Mouse (Mus musculus) central nervous system, embryonic 14 days (tissue): ENCODE results near the gene Zfp973. TPM values are rescaled to one million over a fixed set of nuclear protein-coding genes. Genes with fewer than 3 reads are reported as not detected.

Experiments used
- polyA plus RNA-seq: library from polyadenylated mRNA; depleted of rRNA; stranded (reverse); fragments of >200 nt; gene quantifications from 2 replicates; pipeline ENCODE4 v1.2.3, GENCODE M21; 2012; rRNA removed

The Zfp973 gene
- polyA plus RNA-seq, result 8.7 TPM in 2 replicates

GRCm38 (mm10) chr2:176670222-176670621, at the start of gene Zfp973:
Gene Zfp973 (plus strand): TSS chr2:176670522.

GRCm38 (mm10) chr2:176636244-176636643, 34.1 kb upstream of the Zfp973 start, which contains the start of gene Gm14308:
Gene Gm14308 (minus strand): TSS chr2:176636344.

GRCm38 (mm10) chr2:176708051-176708450, 37.7 kb downstream of the Zfp973 start, which contains the start of gene Gm14305:
Gene Gm14305 (plus strand): TSS chr2:176708328.

Other genes starting within 250 kb of the Zfp973 start
- gene Gm14435, start 246.9 kb upstream of the Zfp973 start, polyA plus RNA-seq, result 1.5 and 2.1 TPM in 2 replicates
- 15.8 and 16.7 TPM in 2 replicates for gene Gm14434, start 183.7 kb upstream of the Zfp973 start, polyA plus RNA-seq
- gene Zfp967, start 149.5 kb upstream of the Zfp973 start, polyA plus RNA-seq, result not detected in 2 replicates
- gene Gm14308, start 34.2 kb upstream of the Zfp973 start, polyA plus RNA-seq, result 8.0 and 8.3 TPM in 2 replicates
- gene Gm14305, start 37.8 kb downstream of the Zfp973 start, polyA plus RNA-seq, result 23.8 and 24.1 TPM in 2 replicates
- 7.1 and 7.4 TPM in 2 replicates for gene Gm14295, start 128.1 kb downstream of the Zfp973 start, polyA plus RNA-seq
- gene Gm14408, start 160.6 kb downstream of the Zfp973 start, polyA plus RNA-seq, result not detected in 2 replicates